Mouse (Mus musculus) layer of hippocampus, postnatal 36 days (tissue): Measurements from ENCODE around the gene Tep1. TPM values are rescaled to one million over a fixed set of nuclear protein-coding genes. Genes with fewer than 3 reads are reported as not detected.

Experiments used
- DNase-seq, 2 experiments: peaks; one replicate each; pipeline ENCODE4 v3.0.0; 2022
- total RNA-seq, 2 experiments: library from RNA; stranded (reverse); gene quantifications; 2 replicates each; pipeline ENCODE4 v1.2.3; 2021

Tep1 gene
- total RNA-seq, 2 experiments from 2014 or later = 2.0 to 4.6 TPM

DNA sequence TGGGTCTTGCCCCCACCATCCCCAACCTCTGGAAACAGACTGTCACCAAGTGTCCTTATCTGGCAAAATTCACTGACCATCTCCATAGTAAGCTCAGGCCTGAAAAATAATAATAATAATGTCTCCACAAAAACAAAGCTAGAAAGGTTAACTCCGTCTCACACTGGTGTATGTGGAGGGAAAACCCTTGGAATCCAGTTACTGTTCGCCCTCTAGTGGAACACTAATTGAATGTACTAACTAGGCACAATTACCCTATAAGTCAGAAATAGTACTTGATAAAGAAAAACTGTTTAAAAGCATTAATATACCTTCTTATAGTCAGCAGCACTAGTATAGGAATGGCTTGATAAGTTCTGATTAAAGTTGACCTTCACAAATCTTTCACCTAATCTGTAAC, 82.2 kb downstream of the Tep1 start:
- no peak for DNase-seq

DNA sequence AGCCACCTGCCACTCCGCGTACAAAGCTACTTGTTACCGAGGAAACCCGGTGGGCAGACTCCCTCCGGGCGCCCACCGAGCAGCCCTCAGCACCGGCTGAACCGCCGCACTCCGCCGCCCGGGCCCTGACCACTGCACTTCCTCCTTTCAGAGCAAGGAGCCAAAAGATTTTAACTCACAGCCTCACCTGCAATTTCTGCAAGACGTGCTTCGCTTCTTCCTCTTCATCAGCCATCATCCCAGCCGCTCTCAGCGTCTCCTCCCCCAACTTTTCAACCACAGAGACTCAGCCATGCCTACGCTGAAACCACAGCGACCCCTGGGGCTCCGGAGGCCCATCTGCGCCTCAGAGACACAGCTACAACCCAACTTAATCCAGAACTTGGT, 85.1 kb downstream of the Tep1 start, which contains the start of gene Ttc5:
Gene Ttc5, minus strand, starts transcription at position 269 of the 387 bp plus-strand sequence.
- peak; percentile 90 to 92 for DNase-seq

DNA sequence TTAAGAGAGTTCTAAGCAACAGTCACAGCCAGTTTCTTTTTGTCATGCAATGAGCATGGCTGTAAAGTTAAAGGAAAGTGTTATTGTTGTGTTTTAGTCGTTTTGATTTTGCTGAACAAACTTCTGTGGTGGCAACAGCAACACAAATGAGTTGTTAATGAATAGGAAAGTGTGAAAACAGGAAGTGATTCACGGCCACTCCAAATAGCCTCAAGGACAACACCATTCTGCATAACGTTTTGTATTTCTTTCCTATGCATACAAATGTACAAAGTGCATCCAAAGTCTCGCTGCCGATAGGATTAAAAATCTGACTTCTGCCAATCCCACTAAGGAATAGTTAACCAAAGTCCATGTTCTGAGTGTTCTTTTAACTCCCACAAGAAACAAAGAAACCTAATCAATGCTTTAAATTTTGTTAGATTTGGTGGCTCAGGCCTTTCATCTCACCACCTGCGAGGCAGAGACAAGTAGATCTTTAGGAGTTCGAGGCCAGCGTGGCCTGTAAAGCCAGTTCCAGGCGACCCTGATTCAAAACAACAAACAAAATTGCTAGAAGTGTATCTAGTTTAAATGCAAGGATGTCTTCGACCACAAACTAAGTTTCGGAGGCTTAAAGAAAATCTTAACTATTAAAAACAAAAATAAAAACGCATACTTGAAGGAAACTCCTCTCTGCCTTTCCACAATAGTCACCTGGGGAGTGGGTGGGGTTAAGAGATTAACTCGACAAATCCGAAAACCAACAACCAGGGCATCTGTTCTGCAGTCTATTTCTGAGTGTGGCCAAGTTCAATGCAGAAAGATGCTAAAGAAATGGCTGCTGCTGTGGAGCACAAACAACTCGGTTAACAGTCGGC, 85.7 kb downstream of the Tep1 start:
- no peak for DNase-seq

DNA sequence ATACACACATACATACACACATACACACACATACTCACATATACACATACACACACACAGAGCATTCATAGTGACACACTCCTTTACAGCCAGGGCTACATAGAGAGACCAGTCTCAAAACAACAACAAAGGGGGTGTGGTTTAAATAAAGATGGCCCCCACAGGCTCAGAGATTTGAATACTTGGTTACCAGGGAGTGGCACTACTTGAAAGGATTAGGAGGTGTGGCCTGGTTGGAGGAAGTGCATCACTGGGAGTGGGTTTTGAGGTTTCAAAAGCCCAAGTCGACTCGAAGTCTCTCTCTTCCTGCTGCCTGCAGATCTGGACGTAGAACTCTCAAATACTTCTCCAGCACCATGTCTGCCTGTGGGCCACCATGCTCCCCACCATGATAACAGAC, 88.2 kb downstream of the Tep1 start:
- DNase-seq = no peak

Other genes starting within 250 kb of the Tep1 start
- gene Olfr745, start 231.2 kb downstream of the Tep1 start, total RNA-seq = not detected
- gene Olfr746, start 223.5 kb downstream of the Tep1 start, total RNA-seq = not detected
- not detected for gene Olfr747, start 177.4 kb downstream of the Tep1 start, total RNA-seq
- not detected for gene Olfr748, start 163.2 kb downstream of the Tep1 start, total RNA-seq
- gene Olfr749, start 125.5 kb downstream of the Tep1 start, total RNA-seq = not detected
- gene Ttc5, start 85.0 kb downstream of the Tep1 start, total RNA-seq = 10 to 100 TPM; 63.5 to 65.5 TPM
- not detected for gene Ccnb1ip1, start 62.8 kb downstream of the Tep1 start, total RNA-seq
- 10 to 100 TPM; 25.3 to 31.1 TPM for gene Parp2, start 62.7 kb downstream of the Tep1 start, total RNA-seq
- 1 to 10 TPM; 3.6 to 5.2 TPM for gene Klhl33, start 26.9 kb upstream of the Tep1 start, total RNA-seq
- gene Osgep, start 54.3 kb upstream of the Tep1 start, total RNA-seq = 10 to 100 TPM; 37.3 to 44.1 TPM
- gene Apex1, start 54.4 kb upstream of the Tep1 start, total RNA-seq = 10 to 100 TPM; 67.9 to 72.3 TPM
- 100 to 1,000 TPM in 1 of 2 experiments, 10 to 100 TPM in 1; 89.8 to 103 TPM for gene Pip4p1, start 60.3 kb upstream of the Tep1 start, total RNA-seq
- gene Pnp, start 60.5 kb upstream of the Tep1 start, total RNA-seq = 10 to 100 TPM; 12.8 to 13.2 TPM
- 10 to 100 TPM; 14.2 to 17.0 TPM for gene Gm49342, start 74.0 kb upstream of the Tep1 start, total RNA-seq
- gene Pnp2, start 85.4 kb upstream of the Tep1 start, total RNA-seq = under 1 TPM; 0.81 to 0.95 TPM
- gene Rnase10, start 137.2 kb upstream of the Tep1 start, total RNA-seq = not detected
- not detected for gene Rnase9, start 171.3 kb upstream of the Tep1 start, total RNA-seq
- not detected for gene Rnase11, start 179.6 kb upstream of the Tep1 start, total RNA-seq
- gene Rnase12, start 187.1 kb upstream of the Tep1 start, total RNA-seq = not detected
- gene Olfr750, start 203.9 kb upstream of the Tep1 start, total RNA-seq = not detected
- gene Rnase4, start 220.5 kb upstream of the Tep1 start, total RNA-seq = 10 to 100 TPM; 15.8 to 18.7 TPM
- 1 to 10 TPM; 3.4 to 5.6 TPM for gene Ang, start 220.6 kb upstream of the Tep1 start, total RNA-seq
- not detected for gene Eddm3b, start 243.9 kb upstream of the Tep1 start, total RNA-seq